Mouse (Mus musculus) heart, adult 9 months (tissue): ENCODE measurements around the gene Taf3.

Experiments used
- DNase-seq, 2 experiments: peaks; one replicate each; pipeline ENCODE4 v3.0.0; 2022; ENCODE audit warnings: low spot score in 2 of 2

Taf3 gene

GRCm38 (mm10) chr2:9956546-9956945 is 91.8 kb downstream of the Taf3 start:
- DNase-seq: no peak

- no peak for DNase-seq
Observed at GRCm38 (mm10) chr2:9955576-9956535, 92.5 kb downstream of the Taf3 start.

- DNase-seq: no peak
Observed at GRCm38 (mm10) chr2:9946739-9947138, 101.7 kb downstream of the Taf3 start.

GRCm38 (mm10) chr2:9945611-9946010 is 102.8 kb downstream of the Taf3 start:
- DNase-seq: no peak

- DNase-seq: no peak
Observed at GRCm38 (mm10) chr2:9943011-9943410, 105.4 kb downstream of the Taf3 start.

- no peak for DNase-seq
Observed at GRCm38 (mm10) chr2:9939250-9939649, 109.1 kb downstream of the Taf3 start.

GRCm38 (mm10) chr2:9935965-9936364 is 112.4 kb downstream of the Taf3 start:
- DNase-seq: no peak

- DNase-seq: no peak
Observed at GRCm38 (mm10) chr2:9926905-9927283, 121.5 kb downstream of the Taf3 start.

- DNase-seq: no peak
Observed at GRCm38 (mm10) chr2:9926194-9926904, 122.0 kb downstream of the Taf3 start.

GRCm38 (mm10) chr2:9918691-9919471 is 129.5 kb downstream of the Taf3 start:
- DNase-seq: no peak

GRCm38 (mm10) chr2:9917602-9918001 is 130.8 kb downstream of the Taf3 start:
- no peak for DNase-seq

GRCm38 (mm10) chr2:9905995-9906394 is 142.4 kb downstream of the Taf3 start:
- DNase-seq: no peak

GRCm38 (mm10) chr2:9903854-9904560 is 144.4 kb downstream of the Taf3 start:
- no peak for DNase-seq

- no peak for DNase-seq
Observed at GRCm38 (mm10) chr2:9897846-9898245, 150.6 kb downstream of the Taf3 start.

GRCm38 (mm10) chr2:9896097-9896770 is 152.2 kb downstream of the Taf3 start:
- DNase-seq: no peak

- no peak for DNase-seq
Observed at GRCm38 (mm10) chr2:9894836-9895593, 153.4 kb downstream of the Taf3 start.

GRCm38 (mm10) chr2:9893272-9893953 is 155.0 kb downstream of the Taf3 start:
- DNase-seq: no peak

GRCm38 (mm10) chr2:9892541-9892940 is 155.9 kb downstream of the Taf3 start:
- DNase-seq: no peak

GRCm38 (mm10) chr2:9890906-9891305 is 157.5 kb downstream of the Taf3 start:
- DNase-seq: no peak

- no peak for DNase-seq
Observed at GRCm38 (mm10) chr2:9890251-9890650, 158.1 kb downstream of the Taf3 start.
